Mouse (Mus musculus) stomach, postnatal 0 days (tissue): Measurements from ENCODE around the gene Slc37a2. TPM values are rescaled to one million over a fixed set of nuclear protein-coding genes. Genes with fewer than 3 reads are reported as not detected.
A peak's percentile ranks its signal among the peaks of the same experiment; 100 is the strongest.

Source experiments
- ATAC-seq: fragments of 200-750 bp; cut with Nextera tagmentation; 2 replicates; pipeline ENCODE4 v1.8.0; 2017; ENCODE audit not compliant: low FRiP score, low TSS enrichment
- DNase-seq: peaks from one replicate; pipeline ENCODE4 v3.0.0-alpha.2; 2016; ENCODE audit warnings: low spot score
- H3K27ac ChIP-seq: fragments of 300-500 bp; sonication (generic); replicated peaks from 2 replicates; pipeline ENCODE4 v1.5.1; 2014; ENCODE audit warnings: mild to moderate bottlenecking, control low read depth
- H3K27me3 ChIP-seq: fragments of 300-500 bp; sonication (generic); 2 replicates; pipeline ENCODE4 v1.6.1; 2014; ENCODE audit warnings: low read length; ENCODE audit not compliant: control insufficient read depth, insufficient read depth
- H3K36me3 ChIP-seq: fragments of 300-500 bp; sonication (generic); 2 replicates; pipeline ENCODE4 v1.6.1; 2014; ENCODE audit warnings: low read length, mixed read lengths; ENCODE audit not compliant: control insufficient read depth, insufficient read depth
- H3K4me1 ChIP-seq: fragments of 300-500 bp; sonication (generic); replicated peaks from 2 replicates; pipeline ENCODE4 v1.6.1; 2014; ENCODE audit warnings: antibody characterized with exemption; ENCODE audit not compliant: control insufficient read depth, insufficient read depth
- H3K4me2 ChIP-seq: fragments of 300-500 bp; sonication (generic); replicated peaks from 2 replicates; pipeline ENCODE4 v1.6.1; 2014; ENCODE audit warnings: low read depth, mild to moderate bottlenecking, control low read depth, moderate library complexity
- H3K4me3 ChIP-seq: fragments of 300-500 bp; sonication (generic); 2 replicates; pipeline ENCODE4 v1.5.1; 2014; ENCODE audit warnings: low read depth, low read length, control low read depth
- H3K9ac ChIP-seq: fragments of 300-500 bp; sonication (generic); 2 replicates; pipeline ENCODE4 v1.6.1; 2014; ENCODE audit warnings: mild to moderate bottlenecking, low read length, control low read depth, mixed read lengths
- H3K9me3 ChIP-seq: fragments of 300-500 bp; sonication (generic); 2 replicates; pipeline ENCODE4 v1.6.1; 2016; ENCODE audit warnings: low read length; ENCODE audit not compliant: control insufficient read depth
- CTCF ChIP-seq: IDR thresholded peaks from 2 replicates; pipeline ENCODE4 v1.5.1; 2016; ENCODE audit warnings: antibody characterized with exemption, low read depth, mild to moderate bottlenecking, moderate library complexity
- EP300 ChIP-seq: optimal IDR thresholded peaks from 2 replicates; pipeline ENCODE3; 2016; ENCODE audit warnings: antibody characterized with exemption
- WGBS: fragments of 180-500 bp; shearing (Covaris S2); extraction: QIAGEN DNeasy Blood & Tissue Kit; methylation state at CpG from one replicate; pipeline ENCODE4 v1.1.7; 2014; 5-methylcytosine and 5-hydroxymethylcytosine counted together
- polyA plus RNA-seq: library from polyadenylated mRNA; unstranded; fragments of >200 nt; fragmentation: Nextera tagmentation; extraction: Ambion mirVana; gene quantifications from 2 replicates; pipeline ENCODE4 v1.2.1, GENCODE M21; 2015

Slc37a2 gene
- polyA plus RNA-seq, 1 experiment from 2014 or later: 2.5 TPM

DNA sequence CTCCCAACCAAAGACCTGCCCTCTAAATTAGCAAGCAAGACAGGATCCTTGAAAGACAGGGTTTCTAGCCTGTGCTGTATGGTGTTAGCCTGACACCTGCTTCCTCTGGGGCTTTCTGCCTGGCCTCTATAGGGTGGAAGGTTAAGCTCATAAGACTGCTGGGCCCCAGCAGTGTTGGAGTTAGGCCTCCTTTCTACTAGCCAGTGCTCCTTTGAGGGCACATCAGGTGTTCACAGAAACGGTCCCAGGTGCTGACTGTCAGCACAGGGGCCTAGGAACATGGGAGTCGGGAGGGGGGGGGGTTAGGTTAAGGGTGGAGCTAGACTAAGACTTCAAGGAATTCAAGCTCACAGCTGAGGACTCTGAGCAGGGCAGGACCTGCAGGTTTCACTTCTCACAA, 10.1 kb downstream of the Slc37a2 start:
- Histone ChIP-seq H3K27me3 (no peaks in the 10 kb centered on the region), H3K4me2 (no peak overlapping the region), H3K36me3 (no peaks in the 10 kb centered on the region), H3K4me3 (no peak overlapping the region), H3K9ac (no peak overlapping the region), H3K4me1 (no peaks in the 10 kb centered on the region), H3K27ac (no peak overlapping the region), H3K9me3 (no peaks in the 10 kb centered on the region)
- ATAC-seq (no peak), DNase-seq (no peak)
- WGBS: 50% methylated on average over 2 of the region's 2 CpGs
- no peak for TF ChIP-seq EP300
- no peak for TF ChIP-seq CTCF

DNA sequence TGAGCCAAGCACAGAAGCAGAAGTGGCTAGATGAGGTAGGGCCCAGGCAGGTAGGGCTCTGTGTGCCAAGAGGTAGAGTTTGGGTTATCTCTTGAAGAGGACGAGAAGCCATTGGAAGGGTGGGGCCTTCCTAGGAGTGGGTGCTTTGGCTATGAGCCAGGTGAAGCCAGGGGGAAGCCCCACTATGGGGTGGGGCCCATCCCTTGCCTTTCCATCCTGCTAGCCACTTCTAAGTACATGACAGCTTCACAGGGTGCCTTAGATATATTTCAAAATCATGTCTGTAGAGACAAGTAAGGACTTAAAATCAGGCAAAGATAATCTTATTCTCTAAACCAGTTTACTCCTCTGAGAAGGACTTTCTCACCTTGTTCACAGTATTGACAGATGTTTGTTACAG, 10.9 kb downstream of the Slc37a2 start:
- TF ChIP-seq CTCF (no peak), EP300 (no peak)
- WGBS: 62% methylated on average over 1 of the region's 1 CpGs
- no peak overlapping the region for H3K9ac ChIP-seq
- H3K4me2 ChIP-seq: no peak overlapping the region
- no peaks in the 10 kb centered on the region for H3K27me3 ChIP-seq
- H3K4me1 ChIP-seq: no peaks in the 10 kb centered on the region
- H3K27ac ChIP-seq: no peak overlapping the region
- no peaks in the 10 kb centered on the region for H3K36me3 ChIP-seq
- H3K9me3 ChIP-seq: no peaks in the 10 kb centered on the region
- no peak for ATAC-seq
- H3K4me3 ChIP-seq: no peak overlapping the region
- DNase-seq: no peak

DNA sequence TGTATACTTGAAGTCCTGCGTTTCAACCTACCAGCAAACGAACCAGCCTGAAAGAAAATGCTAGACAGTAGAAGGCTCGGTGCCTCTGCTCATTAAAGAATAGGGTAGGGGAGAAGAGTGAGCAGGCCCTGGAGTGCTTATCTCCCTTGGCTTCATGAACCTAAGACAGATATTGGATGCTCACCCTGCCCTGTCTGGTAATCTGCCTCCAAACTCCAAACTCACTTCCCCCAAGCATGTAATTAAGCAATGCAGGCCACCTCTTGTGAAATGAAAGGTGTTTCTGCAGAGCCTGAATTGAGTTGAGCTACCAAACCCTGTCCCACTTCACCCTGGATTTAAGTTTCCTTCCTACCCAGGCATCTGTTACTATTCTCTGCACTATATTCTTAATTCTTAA, 12.8 kb downstream of the Slc37a2 start:
- Histone ChIP-seq H3K36me3 (no peaks in the 10 kb centered on the region), H3K27me3 (no peaks in the 10 kb centered on the region), H3K27ac (no peak overlapping the region), H3K9ac (no peak overlapping the region), H3K4me2 (no peak overlapping the region), H3K9me3 (no peaks in the 10 kb centered on the region), H3K4me1 (no peaks in the 10 kb centered on the region), H3K4me3 (no peak overlapping the region)
- WGBS: 89% methylated on average over 3 of the region's 3 CpGs
- no peak for TF ChIP-seq CTCF
- TF ChIP-seq EP300: no peak
- DNase-seq (no peak), ATAC-seq (no peak)

DNA sequence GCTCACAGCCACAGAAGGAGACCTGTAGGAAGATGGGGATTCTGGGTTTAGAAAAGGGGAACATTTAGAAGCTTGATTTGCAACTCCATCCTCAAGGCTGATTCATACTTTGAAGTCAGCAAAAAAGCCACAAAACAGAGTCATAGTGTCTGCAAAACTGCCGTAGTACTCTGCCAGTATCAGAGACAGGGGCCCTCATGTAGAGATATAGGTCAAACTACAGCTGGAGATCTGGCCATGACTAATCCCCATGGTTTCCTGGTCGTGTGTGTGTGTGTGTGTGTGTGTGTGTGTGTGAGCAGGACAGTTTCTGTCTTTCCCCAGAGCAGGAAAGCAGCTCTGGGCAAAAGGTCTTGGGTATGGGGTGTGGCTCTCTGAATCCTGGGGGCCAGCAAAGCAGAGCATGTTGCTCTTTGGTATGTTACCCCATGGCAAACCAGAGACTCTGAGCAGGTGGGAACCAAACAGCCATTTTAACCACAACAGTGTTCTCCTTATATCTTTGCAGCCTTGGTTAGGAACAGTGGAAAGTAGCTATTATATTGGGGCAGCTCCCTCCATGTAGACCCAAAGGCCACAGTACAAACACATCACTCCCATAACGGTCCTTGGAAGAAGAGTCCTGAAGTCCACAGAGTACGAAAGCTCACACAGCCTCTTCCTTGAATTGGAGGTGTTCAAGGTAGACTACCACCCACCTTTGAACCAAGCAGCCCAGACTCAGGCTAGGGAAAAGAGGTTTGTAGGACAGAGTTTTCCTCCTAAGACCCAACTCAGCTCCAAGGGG, 19.4 kb downstream of the Slc37a2 start:
- ATAC-seq (peak; percentile 80), DNase-seq (peak; percentile 54)
- Histone ChIP-seq H3K4me2 (no peak overlapping the region), H3K27ac (no peak overlapping the region), H3K9ac (no peak overlapping the region), H3K36me3 (no peaks in the 10 kb centered on the region), H3K27me3 (no peaks in the 10 kb centered on the region), H3K4me1 (no peaks in the 10 kb centered on the region), H3K4me3 (no peak overlapping the region), H3K9me3 (no peaks in the 10 kb centered on the region)
- TF ChIP-seq CTCF (no peak), EP300 (no peak)
- WGBS: 61% methylated on average over 4 of the region's 4 CpGs

DNA sequence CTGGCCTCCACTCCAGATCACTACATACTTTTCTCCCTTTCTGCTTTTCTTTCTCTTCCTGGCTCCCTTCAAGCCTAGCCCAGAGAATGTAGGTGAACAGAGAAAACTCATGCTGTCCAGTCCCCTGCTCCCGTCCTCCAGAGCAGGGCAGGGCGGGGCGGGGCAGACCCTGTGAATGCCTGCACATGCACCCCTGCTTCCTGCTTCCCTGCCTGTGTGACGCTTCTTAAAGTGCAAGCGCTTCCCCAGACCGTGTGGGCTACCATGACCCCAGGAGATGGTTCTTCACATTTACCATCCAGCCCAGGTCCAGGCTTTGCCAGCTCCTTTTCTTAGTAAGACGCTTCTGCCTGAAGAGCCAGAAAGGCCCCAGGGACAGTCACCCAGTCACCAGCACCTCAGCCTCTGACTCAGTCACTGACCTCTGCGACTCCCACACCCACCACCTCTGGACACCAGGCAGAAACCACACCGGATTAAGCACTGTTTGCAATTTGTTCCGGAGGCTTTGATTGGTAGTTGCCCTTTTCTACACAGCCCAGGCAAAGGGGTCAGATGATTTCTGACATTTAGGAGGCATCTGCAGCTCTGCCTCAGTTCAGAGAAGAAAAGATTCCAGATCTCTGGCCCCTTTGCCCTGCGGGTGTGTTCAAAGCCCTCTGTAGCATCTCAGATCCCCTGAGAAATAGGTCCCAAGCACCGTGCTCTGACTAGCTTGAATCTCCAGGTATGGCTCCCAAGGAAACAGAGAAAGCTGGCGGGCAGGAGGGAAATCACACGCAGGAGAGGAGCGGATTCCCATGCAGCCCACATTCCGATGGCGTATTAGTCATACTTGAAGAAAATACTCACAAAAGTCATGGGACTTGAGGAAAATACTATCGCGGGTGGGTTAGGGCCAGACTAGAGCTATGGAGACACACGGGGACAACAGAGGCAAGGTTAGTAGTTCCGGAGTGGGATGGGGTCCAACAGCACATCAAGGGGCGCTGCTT, 23.0 kb downstream of the Slc37a2 start:
- H3K9ac ChIP-seq: no peak overlapping the region; the same call in 1 of the 2 replicates
- ATAC-seq (no peak), DNase-seq (no peak)
- no peaks in the 10 kb centered on the region for H3K9me3 ChIP-seq
- TF ChIP-seq EP300: no peak
- no peak for TF ChIP-seq CTCF
- H3K27ac ChIP-seq: no peak overlapping the region
- no peak overlapping the region for H3K4me2 ChIP-seq
- 65% methylated on average over 22 of the region's 22 CpGs for WGBS
- H3K27me3 ChIP-seq: no peaks in the 10 kb centered on the region
- H3K36me3 ChIP-seq: no peaks in the 10 kb centered on the region
- no peak overlapping the region for H3K4me3 ChIP-seq
- H3K4me1 ChIP-seq: no peaks in the 10 kb centered on the region
